Mouse (Mus musculus) adrenal gland, postnatal 36 days (tissue): ENCODE data around the gene Tas1r3. TPM values are rescaled to one million over a fixed set of nuclear protein-coding genes. Genes with fewer than 3 reads are reported as not detected.
A peak's percentile ranks its signal among the peaks of the same experiment; 100 is the strongest.

ENCODE experiments used
- DNase-seq, 2 experiments: peaks; one replicate each; pipeline ENCODE4 v3.0.0; 2021; ENCODE audit warnings: mixed read lengths in 1 of 2
- total RNA-seq, 2 experiments: library from RNA; stranded (reverse); gene quantifications; 2 replicates each; pipeline ENCODE4 v1.2.3; 2021

Tas1r3 gene
- total RNA-seq, 2 experiments from 2014 or later = 0.23 TPM

GRCm38 (mm10) chr4:155886330-155886729 is 23.2 kb upstream of the Tas1r3 start:
- no peak for DNase-seq

GRCm38 (mm10) chr4:155883587-155883986 is 20.4 kb upstream of the Tas1r3 start:
- DNase-seq = no peak

GRCm38 (mm10) chr4:155871404-155871803 is 8.2 kb upstream of the Tas1r3 start:
- DNase-seq = no peak

- peak; percentile 97 to 98 for DNase-seq
Measured at GRCm38 (mm10) chr4:155869317-155870033, 6.3 kb upstream of the Tas1r3 start, which contains the start of the genes Cptp and Ints11. Cptp (minus strand) TSS chr4:155869440. Ints11 (plus strand) TSS chr4:155869546.

- DNase-seq = peak in 1 of 2 experiments; percentile 26
Measured at GRCm38 (mm10) chr4:155868614-155869298, 5.6 kb upstream of the Tas1r3 start.

GRCm38 (mm10) chr4:155861787-155862186 is 1.4 kb downstream of the Tas1r3 start:
- no peak for DNase-seq

GRCm38 (mm10) chr4:155859318-155859717 is 3.8 kb downstream of the Tas1r3 start:
- peak; percentile 53 to 66 for DNase-seq

- no peak for DNase-seq
Measured at GRCm38 (mm10) chr4:155856881-155857280, 6.3 kb downstream of the Tas1r3 start.

- DNase-seq = no peak
Measured at GRCm38 (mm10) chr4:155856071-155856470, 7.1 kb downstream of the Tas1r3 start.

- no peak for DNase-seq
Measured at GRCm38 (mm10) chr4:155854991-155855390, 8.2 kb downstream of the Tas1r3 start.

GRCm38 (mm10) chr4:155853421-155853820 is 9.7 kb downstream of the Tas1r3 start:
- DNase-seq = no peak

GRCm38 (mm10) chr4:155851951-155852411 is 11.2 kb downstream of the Tas1r3 start:
- peak in 1 of 2 experiments; percentile 32 for DNase-seq

GRCm38 (mm10) chr4:155851368-155851767 is 11.8 kb downstream of the Tas1r3 start:
- DNase-seq = peak in 1 of 2 experiments; percentile 62

- DNase-seq = no peak
Measured at GRCm38 (mm10) chr4:155849792-155850451, 13.2 kb downstream of the Tas1r3 start.

GRCm38 (mm10) chr4:155849391-155849790 is 13.8 kb downstream of the Tas1r3 start:
- no peak for DNase-seq

- no peak for DNase-seq
Measured at GRCm38 (mm10) chr4:155848434-155849095, 14.6 kb downstream of the Tas1r3 start.

GRCm38 (mm10) chr4:155847591-155848352 is 15.4 kb downstream of the Tas1r3 start:
- DNase-seq = peak; percentile 46 to 55

- peak; percentile 96 to 97 for DNase-seq
Measured at GRCm38 (mm10) chr4:155846871-155847578, 16.1 kb downstream of the Tas1r3 start, which contains the start of gene Dvl1. Dvl1 (plus strand) TSS chr4:155847402.

- no peak for DNase-seq
Measured at GRCm38 (mm10) chr4:155843231-155843630, 19.9 kb downstream of the Tas1r3 start.

- no peak for DNase-seq
Measured at GRCm38 (mm10) chr4:155841651-155842270, 21.4 kb downstream of the Tas1r3 start.
